Mouse (Mus musculus) lung, postnatal 14 days (tissue): ENCODE data around the gene Prr18.
A peak's percentile ranks its signal among the peaks of the same experiment; 100 is the strongest.
"Not testable (repeated sequence)": the region's sequence is repeated elsewhere in the genome, so short reads cannot be mapped to it uniquely, and the experiment has no call there.

Experiments used
- DNase-seq: peaks from one replicate; pipeline ENCODE4 v3.0.0; 2021

Gene Prr18

DNA sequence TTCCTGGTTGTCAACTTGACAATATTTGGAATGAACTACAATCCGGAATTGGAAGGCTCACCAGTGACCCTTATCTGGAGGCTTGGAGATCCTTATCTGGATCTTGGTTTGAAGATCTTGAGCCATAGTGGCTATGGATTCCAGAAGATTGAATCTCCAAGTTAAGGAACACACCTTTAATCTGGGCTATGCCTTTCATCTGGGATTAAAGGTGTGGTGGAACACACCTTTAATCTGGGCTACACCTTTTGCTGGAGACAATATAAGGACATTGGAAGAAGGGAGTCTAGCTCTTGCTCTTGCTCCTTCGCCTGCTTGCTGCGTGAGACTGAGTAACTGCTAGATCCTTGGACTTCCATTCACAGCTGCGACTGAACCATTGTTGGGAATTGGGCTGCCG lies at the start of gene Prr18:
Prr18 (plus strand) TSS at position 301 of the 400 bp plus-strand sequence.
- DNase-seq: not testable (repeated sequence)

DNA sequence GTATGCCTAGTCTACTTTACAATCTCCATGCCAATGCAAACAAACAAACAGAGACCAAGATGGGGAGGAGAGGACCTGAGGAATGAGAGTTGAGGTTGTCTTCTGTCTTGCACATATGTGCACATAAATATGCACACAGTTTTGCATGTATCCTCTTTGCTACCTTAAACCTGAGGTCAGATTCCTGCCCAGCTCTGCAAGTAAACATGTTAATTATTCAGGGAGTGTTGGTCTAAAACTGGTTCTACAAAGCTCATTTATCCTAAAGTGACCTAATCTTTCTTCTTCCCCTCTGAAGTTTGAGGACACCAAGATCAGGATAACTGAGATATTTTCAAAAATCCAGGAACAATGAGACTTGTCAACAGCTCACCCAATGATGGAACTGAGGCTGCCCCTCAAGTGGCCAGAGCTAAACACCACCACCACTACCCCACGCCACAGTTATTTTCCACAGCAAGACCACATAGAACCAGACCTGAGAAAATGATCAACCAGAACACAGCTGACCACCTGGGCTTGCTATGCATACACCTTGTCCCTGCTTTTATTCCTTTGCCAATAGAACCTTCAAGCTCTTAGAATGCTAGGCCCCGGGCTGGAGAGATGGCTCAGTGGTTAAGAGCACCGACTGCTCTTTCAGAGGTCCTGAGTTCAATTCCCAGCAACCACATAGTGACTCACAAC lies 47.1 kb upstream of the Prr18 start:
- DNase-seq: no peak

- DNase-seq: no peak
Measured at GRCm38 (mm10) chr17:8290736-8291135, 46.5 kb upstream of the Prr18 start.

DNA sequence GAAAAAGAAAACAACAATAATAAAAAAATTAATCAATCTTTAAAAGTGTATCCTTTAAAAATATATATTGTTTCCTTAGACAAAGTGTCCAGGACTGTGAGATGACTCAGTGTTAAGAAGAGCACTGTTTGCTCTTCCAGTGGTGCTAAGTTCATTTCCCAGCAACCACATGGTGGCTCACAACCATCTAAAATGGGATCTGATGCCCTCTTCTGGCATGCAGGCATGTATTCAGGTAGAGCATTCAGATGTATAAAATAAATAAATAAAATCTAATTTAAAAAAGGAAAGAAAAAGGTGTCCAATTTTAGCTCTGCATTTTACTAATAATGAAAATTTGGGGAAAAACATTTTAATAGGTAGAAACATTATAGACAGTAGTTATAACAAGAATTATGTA lies 41.4 kb upstream of the Prr18 start:
- no peak for DNase-seq

- no peak for DNase-seq
Measured at GRCm38 (mm10) chr17:8296313-8296844, 40.9 kb upstream of the Prr18 start.

GRCm38 (mm10) chr17:8297746-8298145 lies 39.5 kb upstream of the Prr18 start:
- no peak for DNase-seq

GRCm38 (mm10) chr17:8298281-8298680 lies 39.0 kb upstream of the Prr18 start:
- DNase-seq: no peak

GRCm38 (mm10) chr17:8299524-8299923 lies 37.7 kb upstream of the Prr18 start:
- peak; percentile 15 for DNase-seq

DNA sequence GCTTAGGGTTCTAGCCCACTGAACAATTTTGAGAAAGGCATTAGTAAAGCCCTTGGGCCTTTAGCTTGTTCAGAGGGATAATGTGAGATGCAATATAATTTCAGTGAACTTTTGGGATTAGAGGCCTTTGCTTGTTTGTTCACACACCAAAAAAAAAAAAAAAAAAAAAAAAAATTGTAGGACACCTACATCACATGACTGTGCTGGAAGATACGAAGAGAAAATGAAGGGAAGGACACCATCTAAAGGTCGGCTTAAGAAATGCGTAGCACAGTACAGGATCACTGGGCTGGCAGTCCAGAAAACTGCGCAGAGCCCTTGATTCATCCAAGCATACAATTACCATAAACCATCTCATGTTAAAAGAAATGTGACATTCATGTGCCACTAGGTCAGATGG lies 35.7 kb upstream of the Prr18 start:
- no peak for DNase-seq

DNA sequence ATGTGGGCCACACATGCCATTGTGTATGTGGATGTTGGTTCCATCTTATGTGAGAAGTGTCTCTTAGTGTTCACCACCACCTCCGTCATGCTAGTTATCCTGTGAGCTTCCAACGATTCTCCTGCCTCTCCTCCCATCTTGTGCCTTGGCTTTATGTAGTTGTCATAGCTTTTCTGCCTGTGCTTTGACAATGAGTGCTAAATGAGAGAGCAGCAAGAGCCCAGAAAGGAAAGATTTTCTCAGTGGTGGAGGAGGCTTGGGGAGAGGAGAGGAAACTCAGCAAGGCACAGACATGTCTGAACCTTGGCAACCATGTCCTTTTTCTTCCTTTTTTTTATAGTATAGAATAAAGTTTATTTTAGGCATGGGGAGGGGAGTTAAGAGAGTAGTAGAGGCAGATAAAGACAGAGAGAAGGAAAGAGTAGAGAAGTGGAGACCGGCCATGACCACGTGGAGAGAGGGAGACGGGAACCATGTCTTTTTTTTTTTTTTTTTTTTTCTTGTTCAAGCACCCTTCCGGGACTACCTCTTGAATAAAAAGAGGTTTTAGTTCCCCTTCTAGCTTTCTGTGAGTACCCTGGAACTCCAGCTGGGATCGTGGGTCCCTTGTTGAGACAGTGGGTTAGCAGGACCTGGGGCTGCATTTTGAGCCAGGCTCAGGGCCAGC lies 34.4 kb upstream of the Prr18 start:
- DNase-seq: no peak

- DNase-seq: no peak
Measured at GRCm38 (mm10) chr17:8303671-8304070, 33.6 kb upstream of the Prr18 start.

DNA sequence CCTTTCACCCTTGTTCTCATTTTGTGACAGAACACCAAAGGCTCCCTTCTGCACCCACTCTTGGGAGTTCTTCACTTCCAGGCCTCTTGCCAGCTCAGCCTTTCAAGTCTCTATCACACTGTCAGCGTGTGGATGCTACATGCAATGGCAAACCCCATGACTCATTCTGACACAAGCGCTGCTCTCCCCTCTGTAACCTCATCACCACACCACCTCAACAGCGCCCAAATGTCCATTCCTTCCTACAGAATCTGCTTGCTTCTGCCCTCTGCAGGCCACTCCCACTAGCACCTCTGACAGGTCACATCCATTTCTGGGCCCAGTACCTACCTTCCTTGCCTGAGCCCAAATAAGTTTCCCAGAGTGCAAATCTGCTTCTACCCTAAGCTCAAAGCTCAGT lies 31.5 kb upstream of the Prr18 start:
- no peak for DNase-seq

- DNase-seq: peak; percentile 98
Measured at GRCm38 (mm10) chr17:8310838-8311614, 26.2 kb upstream of the Prr18 start, which contains the start of gene Sft2d1. Sft2d1 (plus strand) TSS chr17:8311102.

- peak; percentile 12 for DNase-seq
Measured at GRCm38 (mm10) chr17:8311751-8312150, 25.5 kb upstream of the Prr18 start.

DNA sequence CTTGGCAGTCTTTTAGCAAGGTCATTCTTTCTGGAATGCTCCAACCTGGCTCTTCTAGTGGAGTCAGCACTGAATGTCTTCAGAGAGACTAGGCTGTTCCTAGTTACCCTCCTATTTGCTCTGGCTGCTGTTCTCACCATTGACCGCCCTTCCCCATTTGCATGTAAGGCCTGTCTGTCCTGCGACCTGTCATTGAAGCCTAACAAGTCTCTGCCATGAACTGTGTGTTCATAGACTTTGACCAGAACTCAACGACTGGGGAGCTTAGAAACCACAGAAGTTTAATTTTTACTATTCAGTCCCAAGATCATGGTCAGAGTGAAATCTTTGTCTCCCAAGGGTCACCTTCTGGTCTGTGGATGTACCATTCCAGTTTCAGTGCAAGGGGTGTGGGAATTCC lies 23.3 kb upstream of the Prr18 start:
- DNase-seq: no peak

- DNase-seq: peak; percentile 48
Measured at GRCm38 (mm10) chr17:8316251-8316650, 21.0 kb upstream of the Prr18 start.

- not testable (repeated sequence) for DNase-seq
Measured at GRCm38 (mm10) chr17:8326877-8327276, 10.4 kb upstream of the Prr18 start.

DNA sequence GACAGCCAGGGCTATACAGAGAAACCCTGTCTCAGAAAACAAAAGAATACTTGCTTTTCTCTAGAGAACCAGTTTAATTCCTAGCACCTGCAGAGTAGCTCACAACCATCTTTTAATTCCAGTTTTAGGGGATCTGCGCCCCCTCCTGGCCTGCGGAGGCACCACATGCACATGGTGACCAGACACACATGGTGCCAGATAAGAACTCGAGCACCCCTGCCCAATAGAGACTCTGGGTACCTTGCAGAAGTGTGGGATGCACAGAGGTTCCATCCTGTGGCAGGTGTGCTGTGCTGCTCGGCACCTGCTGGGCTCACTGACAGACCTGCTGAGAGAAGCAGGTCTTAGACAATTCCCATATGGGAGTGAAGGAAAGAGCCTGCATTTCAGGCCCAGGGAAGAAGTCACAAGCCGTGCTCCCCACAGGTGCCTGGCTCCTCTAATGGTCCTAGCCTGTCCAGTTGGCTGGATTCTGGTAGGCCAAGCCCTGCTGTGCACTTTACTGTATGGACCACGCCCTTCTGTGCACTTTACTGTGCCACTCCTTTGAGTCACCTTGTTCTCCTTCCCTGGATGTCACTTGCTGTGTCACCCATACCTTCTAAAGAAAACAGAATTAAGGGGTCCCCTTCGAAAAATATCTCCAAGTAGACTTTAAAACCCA lies 8.6 kb upstream of the Prr18 start:
- no peak for DNase-seq

DNA sequence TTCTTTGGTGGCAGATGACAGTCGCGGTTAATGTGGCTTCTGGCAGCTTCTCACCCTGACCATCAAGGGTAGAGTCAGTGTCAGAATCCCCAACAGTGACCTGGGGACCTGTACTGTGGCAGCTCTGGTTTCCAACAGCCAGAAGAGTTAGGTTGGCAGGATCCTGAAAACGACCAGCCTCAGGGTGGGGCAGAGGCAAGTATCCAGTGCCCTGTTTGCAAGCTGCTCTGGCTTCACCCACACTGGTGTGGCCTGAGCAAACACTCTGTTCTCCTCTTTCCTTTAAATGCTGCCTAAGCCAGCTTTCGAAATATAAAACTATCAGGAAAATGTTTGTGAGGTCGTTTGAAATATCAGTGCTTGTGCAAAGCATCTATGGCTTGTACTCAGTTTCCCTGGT lies 6.7 kb upstream of the Prr18 start:
- peak; percentile 15 for DNase-seq

DNA sequence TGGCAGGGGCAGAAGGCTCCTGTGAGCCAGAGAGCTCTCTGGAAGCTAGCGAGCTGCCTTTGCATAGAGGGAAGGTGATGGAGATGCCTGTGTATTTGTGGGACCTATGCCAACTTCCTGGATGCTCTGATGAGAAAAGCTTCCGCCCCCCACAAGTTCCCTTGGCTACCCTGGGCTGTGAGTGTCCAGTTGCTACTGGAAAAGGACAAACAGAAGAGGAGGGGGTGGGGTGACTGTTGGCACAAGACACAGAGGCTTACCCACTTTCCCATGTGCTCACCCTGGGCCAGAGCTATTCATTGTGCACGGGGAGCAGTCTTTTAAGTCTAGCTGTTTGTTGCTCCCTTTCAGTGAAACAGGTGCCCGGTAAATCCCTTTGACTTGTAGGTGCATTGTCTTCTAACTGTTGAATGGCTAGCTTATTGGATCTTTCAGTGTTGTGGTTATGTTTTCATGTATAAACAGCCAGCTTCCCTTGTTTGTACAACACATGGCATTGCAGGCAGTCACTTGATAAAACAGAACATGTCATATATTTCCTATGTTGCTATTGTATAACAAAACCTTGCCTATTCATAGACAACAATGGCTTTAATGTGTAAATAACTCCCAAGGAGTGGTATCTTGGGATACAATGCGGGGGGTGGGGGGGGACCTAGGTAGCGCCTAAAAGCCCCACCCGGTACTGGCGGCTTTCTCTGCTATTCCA lies 2.6 kb downstream of the Prr18 start:
- peak; percentile 63 for DNase-seq

GRCm38 (mm10) chr17:8340407-8341359 lies 3.4 kb downstream of the Prr18 start:
- peak; percentile 37 for DNase-seq
